Mouse (Mus musculus) spleen, postnatal 14 days (tissue): ENCODE measurements around the gene Keg1.
"Not testable (repeated sequence)": the region's sequence is repeated elsewhere in the genome, so short reads cannot be mapped to it uniquely, and the experiment has no call there.

Source experiments
- DNase-seq, 2 experiments: peaks; one replicate each; pipeline ENCODE4 v3.0.0; 2021 to 2022; ENCODE audit warnings: low spot score in 2 of 2

The Keg1 gene

DNA sequence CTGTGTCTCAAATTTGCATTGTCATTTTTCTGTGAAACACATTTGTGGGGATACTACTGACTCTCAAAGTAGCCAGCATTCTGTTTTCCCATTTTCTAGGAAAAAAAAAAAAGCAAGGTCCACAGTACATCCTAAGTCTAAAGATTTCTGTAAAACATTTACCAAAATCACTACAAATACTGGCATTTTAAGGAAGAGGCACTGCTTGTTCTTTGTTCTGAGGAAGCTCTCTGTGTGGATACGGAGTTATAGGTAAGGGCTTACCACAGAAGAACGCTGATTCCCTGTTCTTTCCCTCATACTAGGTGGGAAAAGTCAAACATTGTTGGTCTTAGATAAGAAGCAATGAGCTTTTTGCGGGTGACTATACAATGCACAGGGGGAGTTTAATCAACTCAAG, at the start of gene Keg1:
Keg1 (plus strand) TSS at position 197 of the 400 bp plus-strand sequence.
- DNase-seq: no peak

DNA sequence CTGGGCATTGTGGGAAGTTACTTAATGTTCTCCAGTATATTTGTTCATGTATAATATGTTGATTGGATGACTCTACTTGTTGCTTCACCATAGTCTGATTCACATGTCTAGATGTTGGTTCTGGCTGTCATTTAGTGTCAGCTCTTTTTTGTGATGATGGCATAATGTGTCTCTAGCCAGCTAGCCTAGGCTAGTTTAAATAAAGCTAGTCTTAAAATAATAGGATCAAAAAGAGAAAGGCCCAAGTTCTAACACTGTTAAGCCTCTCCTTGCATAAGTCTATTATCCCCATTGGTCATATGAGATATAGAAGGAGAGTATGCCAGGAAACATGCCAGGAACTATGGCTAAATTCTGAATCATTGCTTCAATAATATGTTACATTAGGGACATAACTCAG, 46.1 kb upstream of the Keg1 start:
- no peak for DNase-seq

- DNase-seq: no peak
Measured at GRCm38 (mm10) chr19:12666156-12666555, 29.4 kb upstream of the Keg1 start.

DNA sequence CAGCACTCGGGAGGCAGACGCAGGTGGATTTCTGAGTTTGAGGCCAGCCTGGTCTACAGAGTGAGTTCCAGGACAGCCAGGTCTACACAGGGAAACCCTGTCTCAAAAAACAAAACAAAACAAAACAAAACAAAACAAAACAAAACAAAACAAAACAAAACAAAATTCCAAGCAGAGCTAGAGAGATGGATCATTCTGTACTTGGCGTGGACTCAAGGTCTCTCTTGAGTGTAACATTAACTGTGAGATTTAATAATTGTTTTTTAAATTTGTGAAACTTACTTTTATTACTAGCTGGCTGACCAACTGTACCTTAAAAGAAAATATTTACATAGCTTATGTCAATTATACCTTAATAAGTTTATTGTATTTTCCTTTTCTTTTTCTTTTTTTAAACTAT, 27.0 kb upstream of the Keg1 start:
- DNase-seq: not testable (repeated sequence)

GRCm38 (mm10) chr19:12670139-12670538, 25.4 kb upstream of the Keg1 start, which contains the start of gene Olfr1442:
TSS of gene Olfr1442 (plus strand) at chr19:12670439.
- DNase-seq: no peak

DNA sequence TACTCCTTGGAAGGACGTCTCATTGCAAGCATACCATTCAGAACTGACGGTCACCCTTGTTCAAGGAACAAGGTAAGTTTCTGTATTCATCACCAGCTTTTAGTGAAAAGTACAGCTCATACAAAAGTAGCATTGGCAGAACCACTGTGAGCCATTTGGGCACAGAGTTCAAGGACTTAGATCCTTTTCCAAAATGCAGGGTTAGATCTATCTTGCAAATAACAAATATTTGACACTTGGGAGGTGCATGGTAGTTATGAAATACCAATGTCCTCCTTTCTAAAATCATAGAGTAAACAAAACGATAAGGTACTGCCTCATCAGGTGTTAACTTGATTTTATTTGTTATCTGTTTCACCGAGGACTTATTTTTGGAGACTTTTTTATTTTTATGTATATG, 24.5 kb upstream of the Keg1 start:
- no peak for DNase-seq

- DNase-seq: no peak
Measured at GRCm38 (mm10) chr19:12677812-12678211, 17.8 kb upstream of the Keg1 start, which contains the start of gene Olfr1443. TSS of gene Olfr1443 (plus strand) at chr19:12678112.

GRCm38 (mm10) chr19:12684638-12685037, 10.9 kb upstream of the Keg1 start:
- DNase-seq: no peak

DNA sequence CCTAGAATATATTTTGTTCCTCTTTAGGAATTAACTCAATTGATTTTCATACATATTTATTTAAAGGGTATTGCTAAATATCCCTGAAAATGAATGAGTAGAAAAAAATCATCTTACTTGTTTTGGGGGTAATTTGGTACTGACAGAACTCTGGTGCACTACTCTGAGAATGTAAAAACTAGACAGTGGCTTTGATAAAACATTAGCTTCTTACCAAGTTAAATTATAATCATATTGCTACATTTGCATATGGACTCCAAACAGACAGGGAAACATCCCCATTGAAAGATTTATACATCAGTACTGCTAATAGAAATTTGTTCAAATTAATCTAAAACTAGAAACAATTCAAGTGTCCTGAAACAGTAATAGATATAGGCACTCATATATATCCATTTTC, 10.4 kb upstream of the Keg1 start:
- DNase-seq: no peak

GRCm38 (mm10) chr19:12696221-12696620, 635 bp downstream of the Keg1 start:
- no peak for DNase-seq

DNA sequence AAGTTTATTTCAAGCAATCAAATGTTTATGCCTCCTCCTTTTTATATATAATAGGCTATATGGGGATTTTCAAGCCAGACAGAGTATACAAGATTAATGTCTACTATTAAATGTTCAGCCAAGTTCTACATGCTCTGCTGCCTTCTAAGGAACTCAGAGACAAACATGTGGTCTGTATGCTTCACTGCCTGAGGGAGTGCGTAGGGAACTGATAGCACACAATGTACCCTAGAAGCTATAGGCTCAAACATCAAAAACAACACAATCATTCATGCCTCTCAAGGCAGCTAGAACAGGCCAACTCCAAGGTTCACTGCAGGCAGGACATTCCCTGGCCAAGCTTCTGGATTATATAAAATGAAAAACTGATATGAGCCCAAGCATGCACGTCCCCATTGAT, 12.9 kb downstream of the Keg1 start:
- DNase-seq: no peak

- no peak for DNase-seq
Measured at GRCm38 (mm10) chr19:12708986-12709385, 13.4 kb downstream of the Keg1 start.

- no peak for DNase-seq
Measured at GRCm38 (mm10) chr19:12719189-12719588, 23.6 kb downstream of the Keg1 start.

- no peak for DNase-seq
Measured at GRCm38 (mm10) chr19:12720463-12720862, 24.9 kb downstream of the Keg1 start.

DNA sequence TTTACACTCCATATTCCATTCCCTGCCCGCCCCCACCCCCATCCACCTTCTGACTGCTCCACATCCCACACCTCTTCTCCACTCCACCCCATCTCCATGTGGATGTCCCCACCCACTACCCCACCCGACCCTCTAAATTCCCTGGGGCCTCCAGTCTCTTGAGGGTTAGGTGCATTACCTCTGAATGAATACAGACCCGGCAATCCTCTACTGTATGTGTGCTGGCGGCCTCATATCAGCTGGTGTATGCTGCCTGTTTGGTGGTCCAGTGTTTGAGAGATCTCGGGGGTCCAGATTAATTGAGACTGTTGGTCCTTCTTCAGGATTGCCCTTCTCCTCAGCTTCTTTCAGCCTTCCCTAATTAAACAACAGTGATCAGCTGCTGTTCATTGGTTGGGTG, 25.3 kb downstream of the Keg1 start:
- DNase-seq: not testable (repeated sequence)

GRCm38 (mm10) chr19:12721596-12721995, 26.0 kb downstream of the Keg1 start:
- not testable (repeated sequence) for DNase-seq

- DNase-seq: no peak
Measured at GRCm38 (mm10) chr19:12722308-12722707, 26.7 kb downstream of the Keg1 start.

- DNase-seq: no peak
Measured at GRCm38 (mm10) chr19:12725851-12726250, 30.3 kb downstream of the Keg1 start.

- DNase-seq: no peak
Measured at GRCm38 (mm10) chr19:12731036-12731435, 35.5 kb downstream of the Keg1 start.

DNA sequence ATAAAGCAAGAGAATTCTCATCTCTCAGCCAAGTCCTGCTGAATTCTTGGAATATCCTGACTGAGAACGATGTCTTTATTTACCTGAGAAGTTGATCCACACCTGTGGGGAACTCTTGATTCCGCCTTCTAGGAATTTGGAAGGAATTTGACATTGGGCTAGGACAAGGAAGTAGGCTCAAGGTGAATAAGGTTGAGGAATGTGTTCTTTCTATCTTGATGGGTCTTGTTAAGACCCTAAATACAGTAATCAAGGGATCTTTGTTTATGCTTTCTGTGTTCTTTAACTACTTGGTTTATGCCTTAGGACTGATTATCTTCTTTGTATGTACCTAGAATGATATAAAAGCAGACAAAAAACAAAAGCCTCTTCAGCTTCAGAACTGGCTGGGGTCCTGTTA, 36.4 kb downstream of the Keg1 start:
- DNase-seq: no peak

DNA sequence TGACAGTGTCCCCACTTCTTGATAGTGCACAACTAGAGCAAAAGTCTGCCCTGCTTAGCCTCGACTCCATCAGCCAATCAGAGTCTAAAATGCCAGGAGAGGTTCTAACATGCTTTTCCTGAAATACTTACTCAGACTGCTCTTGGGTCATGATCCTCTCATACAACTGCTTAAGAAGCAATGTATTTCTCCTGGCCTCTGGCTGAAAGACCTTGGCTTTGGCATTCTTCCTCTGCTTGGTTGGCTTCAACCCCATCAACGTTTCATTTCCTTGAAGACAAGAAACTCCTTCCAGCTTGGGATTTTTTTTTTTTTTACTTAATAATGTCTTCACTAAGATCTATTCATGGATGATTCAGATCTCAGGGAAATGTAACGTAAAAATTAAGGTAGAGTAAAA, 60.7 kb downstream of the Keg1 start:
- DNase-seq: no peak

DNA sequence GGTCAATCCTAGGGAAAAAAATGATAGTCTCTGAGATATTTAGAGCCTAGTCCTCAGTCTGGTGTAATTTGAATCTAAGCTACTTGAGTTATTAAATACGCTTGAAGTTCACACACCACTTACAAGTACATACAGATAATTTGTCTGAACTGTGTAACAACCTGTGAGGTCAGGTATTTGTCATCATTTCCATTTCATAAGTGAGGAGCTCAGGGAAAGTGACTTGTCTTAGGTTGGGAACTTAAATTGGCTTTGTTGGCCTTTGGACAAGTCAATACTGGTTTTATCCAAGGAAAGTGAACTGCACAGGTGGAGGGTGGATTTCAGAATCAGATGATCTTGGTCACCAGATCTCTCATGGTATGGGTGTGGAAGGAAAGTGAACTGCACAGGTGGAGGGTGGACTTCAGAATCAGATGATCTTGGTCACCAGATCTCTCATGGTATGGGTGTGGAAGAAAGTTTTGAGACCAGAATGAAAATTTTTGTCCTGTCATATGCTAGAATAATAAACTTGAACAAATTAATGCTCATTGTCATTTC, 63.4 kb downstream of the Keg1 start:
- no peak for DNase-seq

DNA sequence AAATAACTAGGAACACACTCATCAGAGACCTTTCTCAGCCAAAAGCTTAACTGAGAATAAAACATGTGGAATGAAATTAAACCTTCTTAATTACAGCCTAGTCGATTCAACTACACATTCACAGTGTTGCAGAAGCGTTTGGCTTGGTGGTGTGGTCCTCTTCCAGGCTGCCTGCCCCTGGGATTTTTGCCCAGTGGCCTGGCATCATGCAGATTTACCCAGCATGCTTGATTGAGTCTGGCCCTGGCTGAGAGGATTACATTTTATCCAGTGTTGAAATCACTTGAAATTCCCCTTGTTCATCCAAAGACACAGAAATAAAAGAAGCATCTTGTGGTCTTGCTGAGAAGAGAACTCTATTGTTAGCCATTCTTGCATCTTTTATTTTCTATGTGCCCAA, 64.1 kb downstream of the Keg1 start:
- DNase-seq: no peak
